Mouse (Mus musculus): ENCODE measurements around the gene Tnxb. TPM values are rescaled to one million over a fixed set of nuclear protein-coding genes. Genes with fewer than 3 reads are reported as not detected.

The Tnxb gene
- polyA plus RNA-seq, 1 experiment from 2014 or later, result 0.09 TPM

- peak; percentile 55 for DNase-seq (ENCODE audit: low spot score)
- peak; percentile 47 for ATAC-seq (ENCODE audit: low FRiP score)
Measured at GRCm38 (mm10) chr17:34671151-34672066, 1.1 kb downstream of the Tnxb start.

GRCm38 (mm10) chr17:34672246-34672792 is 2.0 kb downstream of the Tnxb start:
- ATAC-seq (ENCODE audit: low FRiP score) (no peak), DNase-seq (ENCODE audit: low spot score) (peak; percentile 40)
- peaks cover 40% of the 10 kb centered on the region for H3K27me3 ChIP-seq (ENCODE audit: control insufficient read depth, insufficient read depth, low read length)
- peak overlapping the region; percentile 76 for H3K4me2 ChIP-seq (replicated peaks; ENCODE audit: low read depth, low read length)
- H3K9ac ChIP-seq (ENCODE audit: low read depth, low read length), result 0 out of 2 replicates have a peak overlapping the region, but pooled peaks have one; percentile 42
- peak overlapping the region; percentile 38 for H3K4me3 ChIP-seq (ENCODE audit: low read depth, low read length)
- H3K27ac ChIP-seq (ENCODE audit: low read depth, low read length), result no peak overlapping the region
- no peaks in the 10 kb centered on the region for H3K36me3 ChIP-seq (ENCODE audit: control insufficient read depth, insufficient read depth, low read length)
- 35% methylated on average over 49 of the region's 49 CpGs for WGBS
- H3K4me1 ChIP-seq (replicated peaks; ENCODE audit: control insufficient read depth, insufficient read depth, low read length), result peaks cover 10% of the 10 kb centered on the region; the same call in 1 of the 2 replicates
- no peaks in the 10 kb centered on the region for H3K9me3 ChIP-seq (ENCODE audit: control insufficient read depth, low read length)

More at GRCm38 (mm10) chr17:34671151-34672066, 1.1 kb downstream of the Tnxb start:
- Histone ChIP-seq H3K4me3 (ENCODE audit: low read depth, low read length) (peak overlapping the region; percentile 38), H3K36me3 (ENCODE audit: control insufficient read depth, insufficient read depth, low read length) (no peaks in the 10 kb centered on the region), H3K4me2 (replicated peaks; ENCODE audit: low read depth, low read length) (peak overlapping the region; percentile 76), H3K4me1 (replicated peaks; ENCODE audit: control insufficient read depth, insufficient read depth, low read length) (peaks cover 10% of the 10 kb centered on the region; the same call in 1 of the 2 replicates), H3K9me3 (ENCODE audit: control insufficient read depth, low read length) (no peaks in the 10 kb centered on the region), H3K9ac (ENCODE audit: low read depth, low read length) (peak overlapping the region; percentile 42), H3K27ac (ENCODE audit: low read depth, low read length) (no peak overlapping the region), H3K27me3 (ENCODE audit: control insufficient read depth, insufficient read depth, low read length) (peaks cover 40% of the 10 kb centered on the region)
- WGBS, result 8% methylated on average over 93 of the region's 93 CpGs

DNA sequence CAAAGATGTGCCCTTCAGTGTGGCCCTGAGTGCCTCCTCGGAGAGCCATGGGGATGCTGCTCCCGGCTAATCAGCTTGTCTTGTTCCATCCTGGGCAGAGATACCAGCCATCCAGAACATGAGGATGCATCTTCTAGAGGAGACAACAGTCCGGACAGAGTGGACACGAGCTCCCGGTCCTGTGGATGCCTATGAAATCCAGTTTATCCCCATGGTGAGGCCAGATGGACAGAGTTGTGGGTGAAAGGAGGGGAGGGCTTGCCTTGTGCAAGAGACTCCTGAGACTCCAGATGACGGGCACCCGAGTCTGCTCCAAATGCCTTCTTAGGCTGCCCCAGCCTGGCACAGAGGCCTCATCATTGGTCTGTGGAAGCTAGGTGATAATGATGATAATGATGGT is 2.8 kb downstream of the Tnxb start:
- DNase-seq (ENCODE audit: low spot score), result no peak
- Histone ChIP-seq H3K9ac (ENCODE audit: low read depth, low read length) (no peak overlapping the region), H3K4me3 (ENCODE audit: low read depth, low read length) (no peak overlapping the region), H3K4me2 (replicated peaks; ENCODE audit: low read depth, low read length) (no peak overlapping the region), H3K27me3 (ENCODE audit: control insufficient read depth, insufficient read depth, low read length) (peaks cover 40% of the 10 kb centered on the region), H3K36me3 (ENCODE audit: control insufficient read depth, insufficient read depth, low read length) (no peaks in the 10 kb centered on the region), H3K4me1 (replicated peaks; ENCODE audit: control insufficient read depth, insufficient read depth, low read length) (peaks cover 10% of the 10 kb centered on the region; the same call in 1 of the 2 replicates), H3K9me3 (ENCODE audit: control insufficient read depth, low read length) (no peaks in the 10 kb centered on the region), H3K27ac (ENCODE audit: low read depth, low read length) (no peak overlapping the region)
- 83% methylated on average over 7 of the region's 7 CpGs for WGBS
- ATAC-seq (ENCODE audit: low FRiP score), result no peak

GRCm38 (mm10) chr17:34674524-34675204 is 4.3 kb downstream of the Tnxb start:
- DNase-seq (ENCODE audit: low spot score) (no peak), ATAC-seq (ENCODE audit: low FRiP score) (no peak)
- H3K4me1 ChIP-seq (replicated peaks; ENCODE audit: control insufficient read depth, insufficient read depth, low read length), result peaks cover 10% of the 10 kb centered on the region; the same call in 1 of the 2 replicates
- H3K9ac ChIP-seq (ENCODE audit: low read depth, low read length), result no peak overlapping the region
- H3K36me3 ChIP-seq (ENCODE audit: control insufficient read depth, insufficient read depth, low read length), result no peaks in the 10 kb centered on the region
- H3K4me3 ChIP-seq (ENCODE audit: low read depth, low read length), result no peak overlapping the region
- no peak overlapping the region for H3K4me2 ChIP-seq (replicated peaks; ENCODE audit: low read depth, low read length)
- 71% methylated on average over 11 of the region's 11 CpGs for WGBS
- no peaks in the 10 kb centered on the region for H3K9me3 ChIP-seq (ENCODE audit: control insufficient read depth, low read length)
- peaks cover 40% of the 10 kb centered on the region for H3K27me3 ChIP-seq (ENCODE audit: control insufficient read depth, insufficient read depth, low read length)
- no peak overlapping the region for H3K27ac ChIP-seq (ENCODE audit: low read depth, low read length)

DNA sequence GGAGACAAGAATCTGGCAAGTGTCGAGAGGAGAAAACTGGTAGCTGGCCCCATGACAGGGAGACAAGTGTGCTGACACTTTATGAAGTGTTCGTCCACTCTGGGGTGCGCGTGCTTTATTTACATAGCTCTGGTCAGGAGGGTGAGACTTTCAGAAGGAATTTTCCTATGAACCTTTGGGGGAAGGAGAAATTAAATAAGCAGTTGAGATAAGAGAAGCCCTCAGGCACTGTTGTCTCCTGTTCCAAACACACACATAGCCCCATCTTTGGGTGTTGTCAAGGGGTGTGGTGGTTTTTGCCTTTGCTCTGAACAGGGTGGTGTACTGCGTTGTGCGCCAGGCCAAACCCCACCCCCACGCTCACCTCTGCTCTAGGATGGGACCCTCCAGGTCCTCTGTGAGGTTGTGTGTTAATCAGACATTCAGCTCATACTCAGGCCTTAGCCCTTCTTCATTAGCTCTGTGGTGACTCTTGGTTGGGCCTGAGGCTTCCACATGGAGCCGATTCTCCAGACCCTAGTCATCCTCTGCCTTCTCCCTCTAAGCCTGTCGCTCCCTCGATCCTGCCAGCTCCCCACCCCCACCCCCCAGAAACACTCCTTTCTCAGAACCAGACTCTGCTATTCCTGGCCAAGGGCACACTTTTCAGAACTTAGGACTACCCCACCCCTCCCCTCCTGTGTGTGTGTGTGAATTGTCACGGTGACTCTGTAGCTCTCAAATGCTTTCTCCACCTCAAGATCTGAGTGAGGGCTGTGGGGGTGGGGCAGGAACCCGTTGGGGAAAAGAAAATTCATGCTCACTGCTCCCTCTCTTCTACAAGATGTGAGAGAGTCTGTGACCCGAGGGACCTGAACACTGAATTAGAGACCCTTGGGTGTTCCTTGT is 5.1 kb downstream of the Tnxb start:
- Histone ChIP-seq H3K27ac (ENCODE audit: low read depth, low read length) (no peak overlapping the region), H3K4me2 (replicated peaks; ENCODE audit: low read depth, low read length) (no peak overlapping the region), H3K9ac (ENCODE audit: low read depth, low read length) (no peak overlapping the region), H3K9me3 (ENCODE audit: control insufficient read depth, low read length) (no peaks in the 10 kb centered on the region), H3K4me1 (replicated peaks; ENCODE audit: control insufficient read depth, insufficient read depth, low read length) (peaks cover 10% of the 10 kb centered on the region; the same call in 1 of the 2 replicates), H3K4me3 (ENCODE audit: low read depth, low read length) (no peak overlapping the region), H3K27me3 (ENCODE audit: control insufficient read depth, insufficient read depth, low read length) (peaks cover 35% of the 10 kb centered on the region), H3K36me3 (ENCODE audit: control insufficient read depth, insufficient read depth, low read length) (no peaks in the 10 kb centered on the region)
- WGBS, result 80% methylated on average over 13 of the region's 13 CpGs
- ATAC-seq (ENCODE audit: low FRiP score) (no peak), DNase-seq (ENCODE audit: low spot score) (no peak)

GRCm38 (mm10) chr17:34676093-34676460 is 5.7 kb downstream of the Tnxb start:
- DNase-seq (ENCODE audit: low spot score) (no peak), ATAC-seq (ENCODE audit: low FRiP score) (no peak)
- Histone ChIP-seq H3K36me3 (ENCODE audit: control insufficient read depth, insufficient read depth, low read length) (no peaks in the 10 kb centered on the region), H3K9me3 (ENCODE audit: control insufficient read depth, low read length) (no peaks in the 10 kb centered on the region), H3K9ac (ENCODE audit: low read depth, low read length) (no peak overlapping the region), H3K4me1 (replicated peaks; ENCODE audit: control insufficient read depth, insufficient read depth, low read length) (peaks cover 10% of the 10 kb centered on the region; the same call in 1 of the 2 replicates), H3K4me3 (ENCODE audit: low read depth, low read length) (no peak overlapping the region), H3K4me2 (replicated peaks; ENCODE audit: low read depth, low read length) (no peak overlapping the region), H3K27ac (ENCODE audit: low read depth, low read length) (no peak overlapping the region), H3K27me3 (ENCODE audit: control insufficient read depth, insufficient read depth, low read length) (peaks cover 28% of the 10 kb centered on the region)
- 83% methylated on average over 6 of the region's 6 CpGs for WGBS

GRCm38 (mm10) chr17:34676671-34677070 is 6.3 kb downstream of the Tnxb start:
- H3K9me3 ChIP-seq (ENCODE audit: control insufficient read depth, low read length), result no peaks in the 10 kb centered on the region
- H3K9ac ChIP-seq (ENCODE audit: low read depth, low read length), result no peak overlapping the region
- 85% methylated on average over 12 of the region's 12 CpGs for WGBS
- peaks cover 22% of the 10 kb centered on the region for H3K27me3 ChIP-seq (ENCODE audit: control insufficient read depth, insufficient read depth, low read length)
- DNase-seq (ENCODE audit: low spot score) (no peak), ATAC-seq (ENCODE audit: low FRiP score) (no peak)
- no peaks in the 10 kb centered on the region for H3K36me3 ChIP-seq (ENCODE audit: control insufficient read depth, insufficient read depth, low read length)
- H3K4me3 ChIP-seq (ENCODE audit: low read depth, low read length), result no peak overlapping the region
- H3K4me2 ChIP-seq (replicated peaks; ENCODE audit: low read depth, low read length), result no peak overlapping the region
- peaks cover 8% of the 10 kb centered on the region; the same call in 1 of the 2 replicates for H3K4me1 ChIP-seq (replicated peaks; ENCODE audit: control insufficient read depth, insufficient read depth, low read length)
- no peak overlapping the region for H3K27ac ChIP-seq (ENCODE audit: low read depth, low read length)

DNA sequence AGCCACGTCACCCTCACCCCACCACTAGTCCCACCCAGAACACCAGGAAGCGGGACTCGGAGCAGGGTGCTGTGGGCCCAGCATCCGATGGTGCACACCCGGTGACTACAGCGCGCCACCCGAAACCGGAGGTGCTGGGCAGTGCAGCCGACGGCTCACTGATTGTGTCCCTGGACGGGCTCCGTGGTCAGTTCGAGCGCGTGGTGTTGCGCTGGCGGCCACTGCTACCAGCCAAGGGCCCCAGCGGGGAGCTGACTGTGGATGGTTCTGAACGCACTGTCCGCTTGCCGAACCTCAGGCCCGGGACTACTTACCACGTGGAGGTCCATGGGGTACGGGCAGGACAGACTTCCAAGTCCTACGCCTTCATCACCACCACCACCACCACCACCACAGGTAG is 9.9 kb downstream of the Tnxb start:
- no peaks in the 10 kb centered on the region for H3K36me3 ChIP-seq (ENCODE audit: control insufficient read depth, insufficient read depth, low read length)
- no peak overlapping the region for H3K4me2 ChIP-seq (replicated peaks; ENCODE audit: low read depth, low read length)
- ATAC-seq (ENCODE audit: low FRiP score) (no peak), DNase-seq (ENCODE audit: low spot score) (no peak)
- H3K27me3 ChIP-seq (ENCODE audit: control insufficient read depth, insufficient read depth, low read length), result peaks cover 5% of the 10 kb centered on the region
- H3K4me3 ChIP-seq (ENCODE audit: low read depth, low read length), result no peak overlapping the region
- H3K9me3 ChIP-seq (ENCODE audit: control insufficient read depth, low read length), result no peaks in the 10 kb centered on the region
- 80% methylated on average over 26 of the region's 26 CpGs for WGBS
- no peaks in the 10 kb centered on the region for H3K4me1 ChIP-seq (replicated peaks; ENCODE audit: control insufficient read depth, insufficient read depth, low read length)
- no peak overlapping the region for H3K27ac ChIP-seq (ENCODE audit: low read depth, low read length)
- H3K9ac ChIP-seq (ENCODE audit: low read depth, low read length), result no peak overlapping the region

All from hindbrain, embryonic 11.5 days (tissue).